Mouse (Mus musculus) liver, embryonic 14.5 days (tissue): Measurements from ENCODE around the gene Veph1. TPM values are rescaled to one million over a fixed set of nuclear protein-coding genes. Genes with fewer than 3 reads are reported as not detected.
"Not testable (repeated sequence)": the region's sequence is repeated elsewhere in the genome, so short reads cannot be mapped to it uniquely, and the experiment has no call there.

ENCODE experiments used
- ATAC-seq: fragments of 200-750 bp; cut with Nextera tagmentation; 2 replicates; pipeline ENCODE4 v1.8.0; 2017; ENCODE audit warnings: moderate number of reproducible peaks, mild to moderate bottlenecking, moderate library complexity; ENCODE audit not compliant: insufficient read depth
- DNase-seq, 3 experiments: peaks; one replicate each; pipeline ENCODE4 v3.0.0-alpha.2; 2012 to 2013; ENCODE audit warnings: low read depth in 3 of 3, low spot score in 3 of 3
- H3K27ac ChIP-seq: fragments of 300-500 bp; sonication (generic); 2 replicates; pipeline ENCODE4 v1.5.1; 2014; ENCODE audit warnings: moderate library complexity, mild to moderate bottlenecking, control low read depth, inconsistent platforms
- H3K27me3 ChIP-seq: fragments of 300-500 bp; sonication (generic); 2 replicates; pipeline ENCODE4 v1.6.1; 2014; ENCODE audit warnings: mild to moderate bottlenecking, low read length, moderate library complexity; ENCODE audit not compliant: control insufficient read depth, insufficient read depth
- H3K36me3 ChIP-seq: fragments of 300-500 bp; sonication (generic); replicated peaks from 2 replicates; pipeline ENCODE4 v1.6.1; 2014; ENCODE audit warnings: low read depth; ENCODE audit not compliant: control insufficient read depth, insufficient read depth
- H3K4me1 ChIP-seq, 2 experiments: fragments of 200-500 bp in 1 of 2; fragments of 300-500 bp in 1 of 2; sonication (generic) in 1 of 2; replicated peaks; 2 replicates each; pipeline ENCODE4 v1.6.1; 2012 to 2014; ENCODE audit warnings: antibody characterized with exemption in 1 of 2, inconsistent platforms in 1 of 2, low read length in 1 of 2; ENCODE audit not compliant: control insufficient read depth in 2 of 2, insufficient read depth in 2 of 2
- H3K4me2 ChIP-seq: fragments of 300-500 bp; sonication (generic); 2 replicates; pipeline ENCODE4 v1.6.1; 2014; ENCODE audit warnings: low read depth, mild to moderate bottlenecking, control low read depth, moderate library complexity
- H3K4me3 ChIP-seq, 2 experiments: fragments of 200-500 bp in 1 of 2; fragments of 300-500 bp in 1 of 2; sonication (generic) in 1 of 2; 2 replicates each; pipeline ENCODE4 v1.5.1; 2012 to 2014; ENCODE audit warnings: low read depth in 2 of 2, low read length in 2 of 2, mild to moderate bottlenecking in 2 of 2, control low read depth in 1 of 2, inconsistent platforms in 1 of 2, moderate library complexity in 1 of 2; ENCODE audit not compliant: insufficient read depth in 1 of 2
- H3K9ac ChIP-seq: fragments of 300-500 bp; sonication (generic); replicated peaks from 2 replicates; pipeline ENCODE4 v1.6.1; 2014; ENCODE audit warnings: mild to moderate bottlenecking, control low read depth, moderate library complexity
- H3K9me3 ChIP-seq: fragments of 300-500 bp; sonication (generic); 2 replicates; pipeline ENCODE4 v1.6.1; 2016; ENCODE audit warnings: low read length, mixed read lengths; ENCODE audit not compliant: control insufficient read depth
- CTCF ChIP-seq: IDR thresholded peaks from 2 replicates; pipeline ENCODE4 v1.5.1; 2016; ENCODE audit warnings: antibody characterized with exemption, low read depth, control low read depth
- EP300 ChIP-seq: IDR thresholded peaks from 2 replicates; pipeline ENCODE4 v1.6.1; 2016; ENCODE audit warnings: antibody characterized with exemption, low read depth
- WGBS: fragments of 180-500 bp; shearing (Covaris S2); extraction: QIAGEN DNeasy Blood & Tissue Kit; methylation state at CpG from one replicate; pipeline ENCODE4 v1.1.7; 2014; ENCODE audit not compliant: insufficient replicate concordance; 5-methylcytosine and 5-hydroxymethylcytosine counted together
- polyA plus RNA-seq, 2 experiments: library from polyadenylated mRNA; depleted of rRNA in 1 of 2; stranded (reverse) in 1 of 2; unstranded in 1 of 2; fragments of >200 nt; fragmentation: Nextera tagmentation in 1 of 2; extraction: Ambion mirVana in 1 of 2; gene quantifications; 2 replicates each; pipeline versions ENCODE4 v1.2.1 to v1.2.3; 2012 to 2014

The Veph1 gene
- polyA plus RNA-seq, 2 experiments, result 0.01 to 0.06 TPM

DNA sequence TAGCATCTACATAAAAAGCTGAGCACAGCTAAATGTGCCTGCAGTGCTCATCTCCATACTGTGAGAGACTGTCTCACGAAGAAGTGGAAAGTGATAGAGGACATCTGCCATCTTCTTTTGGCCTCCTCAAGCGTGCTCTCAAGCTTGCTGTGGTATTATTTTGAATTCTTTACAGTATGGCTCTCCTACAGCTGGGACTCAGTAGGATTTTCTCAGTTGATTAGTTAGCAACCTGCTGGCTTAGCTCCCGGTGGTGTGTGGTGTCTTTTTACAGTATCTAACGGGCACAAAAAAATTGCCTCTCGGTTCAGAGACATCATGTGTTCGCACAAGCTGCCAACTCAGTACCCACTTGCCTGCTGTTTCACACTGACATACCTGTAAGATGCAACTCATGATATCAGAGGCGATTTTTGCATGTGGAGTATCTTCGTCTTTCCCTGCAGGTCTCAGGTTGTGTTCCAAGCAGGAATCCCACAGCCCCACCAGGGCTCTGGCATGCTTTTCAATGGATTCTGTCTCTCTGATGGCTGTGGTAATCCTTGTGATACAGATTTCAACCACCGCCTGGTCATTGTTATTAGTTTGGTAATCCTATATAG lies 42.0 kb downstream of the Veph1 start:
- Histone ChIP-seq H3K4me3 (no peak overlapping the region), H3K9ac (no peak overlapping the region), H3K27ac (no peak overlapping the region), H3K27me3 (no peaks in the 10 kb centered on the region), H3K4me2 (no peak overlapping the region), H3K36me3 (no peaks in the 10 kb centered on the region), H3K9me3 (no peaks in the 10 kb centered on the region), H3K4me1 (no peaks in the 10 kb centered on the region)
- TF ChIP-seq CTCF (no peak), EP300 (no peak)
- ATAC-seq (no peak), DNase-seq (no peak)
- 62% methylated on average over 9 of the region's 9 CpGs for WGBS

DNA sequence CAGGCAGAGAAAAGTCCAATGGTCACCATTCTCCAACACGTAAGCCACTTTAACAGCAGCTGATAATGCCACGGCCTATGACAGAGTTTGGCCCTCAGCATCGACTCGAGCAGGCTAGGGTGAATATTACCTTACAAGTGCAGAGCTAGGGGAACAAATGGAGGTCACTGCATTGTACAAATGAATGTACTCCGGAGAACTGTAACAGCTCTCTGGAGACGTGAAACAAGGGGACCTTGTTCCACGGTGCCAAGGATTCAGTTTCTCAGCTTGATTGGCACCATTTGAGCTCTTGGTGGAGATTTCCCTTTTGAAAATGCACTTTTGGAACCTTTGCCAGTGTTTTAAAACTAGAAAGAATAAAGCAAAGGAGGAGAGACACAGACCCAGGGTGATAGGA lies 44.8 kb downstream of the Veph1 start:
- WGBS, result 74% methylated on average over 7 of the region's 7 CpGs
- no peak for DNase-seq
- Histone ChIP-seq H3K4me1 (no peaks in the 10 kb centered on the region), H3K4me3 (no peak overlapping the region), H3K4me2 (no peak overlapping the region), H3K27me3 (no peaks in the 10 kb centered on the region), H3K9me3 (no peaks in the 10 kb centered on the region), H3K9ac (no peak overlapping the region), H3K36me3 (no peaks in the 10 kb centered on the region), H3K27ac (no peak overlapping the region)
- TF ChIP-seq EP300 (no peak), CTCF (no peak)
- ATAC-seq, result no peak

GRCm38 (mm10) chr3:66240476-66240875 lies 56.2 kb downstream of the Veph1 start:
- Histone ChIP-seq H3K27me3 (no peaks in the 10 kb centered on the region), H3K27ac (no peak overlapping the region), H3K36me3 (no peaks in the 10 kb centered on the region), H3K9ac (no peak overlapping the region), H3K4me2 (no peak overlapping the region), H3K4me1 (no peaks in the 10 kb centered on the region), H3K4me3 (no peak overlapping the region), H3K9me3 (no peaks in the 10 kb centered on the region)
- DNase-seq, result no peak
- TF ChIP-seq CTCF (no peak), EP300 (no peak)
- no peak for ATAC-seq

- H3K36me3 ChIP-seq, H3K4me1 ChIP-seq, H3K27ac ChIP-seq, H3K4me2 ChIP-seq, DNase-seq, ATAC-seq, H3K9ac ChIP-seq, H3K4me3 ChIP-seq, H3K27me3 ChIP-seq, H3K9me3 ChIP-seq: not testable (repeated sequence)
- peak; percentile 45 for TF ChIP-seq CTCF
- 45% methylated on average over 4 of the region's 4 CpGs for WGBS
These were observed 60.3 kb downstream of the Veph1 start for GRCm38 (mm10) chr3:66236234-66236871.

DNA sequence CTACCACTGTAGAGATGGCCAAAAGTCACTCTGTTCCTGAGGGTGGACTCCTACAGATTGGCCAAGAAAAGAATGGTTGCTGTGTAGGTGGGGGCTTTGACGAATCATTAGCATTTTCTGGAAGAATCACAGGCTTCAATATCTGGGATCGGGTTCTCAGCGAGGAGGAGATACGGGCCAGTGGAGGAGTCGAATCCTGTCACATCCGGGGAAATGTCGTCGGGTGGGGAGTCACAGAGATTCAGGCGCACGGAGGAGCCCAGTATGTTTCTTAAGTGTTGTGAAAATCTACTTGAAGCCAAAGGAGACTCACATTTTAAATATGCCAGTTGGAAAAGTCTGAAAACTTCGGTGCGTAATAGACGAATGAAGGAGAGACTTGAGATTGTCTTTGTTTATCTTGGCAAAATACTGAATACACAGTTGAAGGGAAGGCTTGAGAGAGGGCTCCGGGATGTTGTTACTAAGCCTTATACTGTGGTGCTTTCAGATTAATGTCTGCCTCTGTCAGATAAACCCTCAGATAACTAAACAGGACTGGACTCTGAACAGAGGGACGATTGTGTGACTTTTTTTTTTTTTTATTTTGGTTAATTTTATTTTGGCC lies 71.6 kb downstream of the Veph1 start:
- Histone ChIP-seq H3K4me1 (no peaks in the 10 kb centered on the region), H3K27ac (no peak overlapping the region), H3K9ac (no peak overlapping the region), H3K9me3 (no peaks in the 10 kb centered on the region), H3K4me2 (no peak overlapping the region), H3K27me3 (peaks cover 22% of the 10 kb centered on the region), H3K4me3 (no peak overlapping the region), H3K36me3 (no peaks in the 10 kb centered on the region)
- 68% methylated on average over 15 of the region's 15 CpGs for WGBS
- ATAC-seq, result no peak
- TF ChIP-seq CTCF (no peak), EP300 (no peak)
- DNase-seq, result no peak
